Mouse (Mus musculus) embryonic facial prominence, embryonic 12.5 days (tissue): ENCODE data around the gene Kcnh2. TPM values are rescaled to one million over a fixed set of nuclear protein-coding genes. Genes with fewer than 3 reads are reported as not detected.

Source experiments
- ATAC-seq: fragments of 200-750 bp; cut with Nextera tagmentation; 2 replicates; pipeline ENCODE4 v1.8.0; 2017; ENCODE audit not compliant: insufficient number of reproducible peaks, insufficient read depth, low FRiP score, low TSS enrichment
- H3K27ac ChIP-seq: fragments of 300-500 bp; sonication (generic); 2 replicates; pipeline ENCODE4 v1.5.1; 2016; ENCODE audit warnings: mild to moderate bottlenecking
- H3K27me3 ChIP-seq: fragments of 300-500 bp; sonication (generic); 2 replicates; pipeline ENCODE4 v1.6.1; 2016; ENCODE audit warnings: mild to moderate bottlenecking, moderate library complexity
- H3K36me3 ChIP-seq: fragments of 300-500 bp; sonication (generic); 2 replicates; pipeline ENCODE4 v1.6.1; 2016; ENCODE audit warnings: mild to moderate bottlenecking
- H3K4me1 ChIP-seq: fragments of 300-500 bp; sonication (generic); 2 replicates; pipeline ENCODE4 v1.6.1; 2016
- H3K4me2 ChIP-seq: fragments of 300-500 bp; sonication (generic); replicated peaks from 2 replicates; pipeline ENCODE4 v1.6.1; 2016; ENCODE audit warnings: mild to moderate bottlenecking, moderate library complexity
- H3K4me3 ChIP-seq: fragments of 300-500 bp; sonication (generic); 2 replicates; pipeline ENCODE4 v1.5.1; 2016; ENCODE audit warnings: mild to moderate bottlenecking
- H3K9ac ChIP-seq: fragments of 300-500 bp; sonication (generic); 2 replicates; pipeline ENCODE4 v1.6.1; 2016; ENCODE audit warnings: mild to moderate bottlenecking, moderate library complexity
- H3K9me3 ChIP-seq: fragments of 300-500 bp; sonication (generic); 2 replicates; pipeline ENCODE4 v1.6.1; 2016; ENCODE audit warnings: mild to moderate bottlenecking, moderate library complexity
- WGBS: fragments of 180-500 bp; shearing (Covaris S2); methylation state at CpG from one replicate; pipeline ENCODE4 v1.1.7; 2016; 5-methylcytosine and 5-hydroxymethylcytosine counted together
- polyA plus RNA-seq: library from polyadenylated mRNA; unstranded; fragments of >200 nt; fragmentation: Nextera tagmentation; extraction: Ambion mirVana; gene quantifications from 2 replicates; pipeline ENCODE4 v1.2.1, GENCODE M21; 2016

Kcnh2 gene
- polyA plus RNA-seq, 1 experiment from 2014 or later, result 5.2 TPM

GRCm38 (mm10) chr5:24328813-24329211 is 22.6 kb downstream of the Kcnh2 start:
- H3K9me3 ChIP-seq, result no peaks in the 10 kb centered on the region
- H3K4me2 ChIP-seq, result peak overlapping the region; percentile 60
- peaks cover 25% of the 10 kb centered on the region for H3K27me3 ChIP-seq
- peak overlapping the region; percentile 63 for H3K9ac ChIP-seq
- no peaks in the 10 kb centered on the region for H3K36me3 ChIP-seq
- H3K27ac ChIP-seq, result 0 out of 2 replicates have a peak overlapping the region, but pooled peaks have one; percentile 32
- peak overlapping the region; percentile 20 for H3K4me3 ChIP-seq
- ATAC-seq, result no peak; the same call in 1 of the 2 replicates
- peaks cover 15% of the 10 kb centered on the region for H3K4me1 ChIP-seq
- WGBS, result 78% methylated on average over 6 of the region's 6 CpGs

GRCm38 (mm10) chr5:24326842-24327417 is 24.5 kb downstream of the Kcnh2 start:
- Histone ChIP-seq H3K27ac (no peak overlapping the region), H3K4me1 (peaks cover 24% of the 10 kb centered on the region), H3K36me3 (no peaks in the 10 kb centered on the region), H3K4me3 (no peak overlapping the region), H3K4me2 (no peak overlapping the region), H3K9me3 (no peaks in the 10 kb centered on the region), H3K27me3 (peaks cover 35% of the 10 kb centered on the region), H3K9ac (no peak overlapping the region)
- WGBS, result 74% methylated on average over 4 of the region's 4 CpGs
- ATAC-seq, result no peak

GRCm38 (mm10) chr5:24326166-24326841 is 25.1 kb downstream of the Kcnh2 start:
- no peaks in the 10 kb centered on the region for H3K36me3 ChIP-seq
- H3K27ac ChIP-seq, result no peak overlapping the region
- H3K4me3 ChIP-seq, result no peak overlapping the region
- H3K9me3 ChIP-seq, result no peaks in the 10 kb centered on the region
- no peak for ATAC-seq
- WGBS, result 92% methylated on average over 15 of the region's 15 CpGs
- H3K4me1 ChIP-seq, result peaks cover 30% of the 10 kb centered on the region
- no peak overlapping the region for H3K4me2 ChIP-seq
- no peak overlapping the region for H3K9ac ChIP-seq
- H3K27me3 ChIP-seq, result peaks cover 35% of the 10 kb centered on the region

- no peaks in the 10 kb centered on the region for H3K9me3 ChIP-seq
- H3K9ac ChIP-seq, result no peak overlapping the region
- no peaks in the 10 kb centered on the region for H3K36me3 ChIP-seq
- H3K4me3 ChIP-seq, result no peak overlapping the region
- WGBS, result 31% methylated on average over 14 of the region's 14 CpGs
- H3K27ac ChIP-seq, result no peak overlapping the region
- H3K4me1 ChIP-seq, result peaks cover 35% of the 10 kb centered on the region
- ATAC-seq, result no peak
- peaks cover 35% of the 10 kb centered on the region for H3K27me3 ChIP-seq
- H3K4me2 ChIP-seq, result no peak overlapping the region
Measured at GRCm38 (mm10) chr5:24325251-24325650, 26.2 kb downstream of the Kcnh2 start.

GRCm38 (mm10) chr5:24321711-24322682 is 29.4 kb downstream of the Kcnh2 start:
- H3K4me1 ChIP-seq, result peaks cover 24% of the 10 kb centered on the region
- H3K4me2 ChIP-seq, result peak overlapping the region; percentile 16; the same call in 1 of the 2 replicates
- H3K9me3 ChIP-seq, result no peaks in the 10 kb centered on the region
- no peak overlapping the region for H3K27ac ChIP-seq
- peak; percentile 59 for ATAC-seq
- H3K9ac ChIP-seq, result 0 out of 2 replicates have a peak overlapping the region, but pooled peaks have one; percentile 24
- peaks cover 28% of the 10 kb centered on the region for H3K27me3 ChIP-seq
- no peak overlapping the region for H3K4me3 ChIP-seq
- WGBS, result 9% methylated on average over 21 of the region's 22 CpGs
- H3K36me3 ChIP-seq, result no peaks in the 10 kb centered on the region

GRCm38 (mm10) chr5:24320894-24321293 is 30.5 kb downstream of the Kcnh2 start:
- 40% methylated on average over 5 of the region's 5 CpGs for WGBS
- H3K4me1 ChIP-seq, result peaks cover 24% of the 10 kb centered on the region
- H3K9me3 ChIP-seq, result no peaks in the 10 kb centered on the region
- peak overlapping the region; percentile 20; the same call in 1 of the 2 replicates for H3K4me2 ChIP-seq
- no peaks in the 10 kb centered on the region for H3K36me3 ChIP-seq
- H3K9ac ChIP-seq, result no peak overlapping the region
- H3K27ac ChIP-seq, result no peak overlapping the region
- no peak for ATAC-seq
- peaks cover 28% of the 10 kb centered on the region for H3K27me3 ChIP-seq
- H3K4me3 ChIP-seq, result no peak overlapping the region

GRCm38 (mm10) chr5:24320467-24320813 is 31.0 kb downstream of the Kcnh2 start:
- 54% methylated on average over 6 of the region's 6 CpGs for WGBS
- 0 out of 2 replicates have a peak overlapping the region, but pooled peaks have one; percentile 1 for H3K4me3 ChIP-seq
- peak overlapping the region; percentile 20 for H3K4me2 ChIP-seq

GRCm38 (mm10) chr5:24319776-24320466 is 31.5 kb downstream of the Kcnh2 start:
- peaks cover 24% of the 10 kb centered on the region for H3K4me1 ChIP-seq
- no peak overlapping the region for H3K27ac ChIP-seq
- ATAC-seq, result no peak
- H3K9ac ChIP-seq, result no peak overlapping the region
- no peaks in the 10 kb centered on the region for H3K36me3 ChIP-seq
- no peaks in the 10 kb centered on the region for H3K9me3 ChIP-seq
- 0 out of 2 replicates have a peak overlapping the region, but pooled peaks have one; percentile 1 for H3K4me3 ChIP-seq
- WGBS, result 9% methylated on average over 13 of the region's 13 CpGs
- H3K27me3 ChIP-seq, result peaks cover 21% of the 10 kb centered on the region
- peak overlapping the region; percentile 20 for H3K4me2 ChIP-seq

More at GRCm38 (mm10) chr5:24320467-24320813, 31.0 kb downstream of the Kcnh2 start:
- Histone ChIP-seq H3K9me3 (no peaks in the 10 kb centered on the region), H3K4me1 (peaks cover 24% of the 10 kb centered on the region), H3K36me3 (no peaks in the 10 kb centered on the region), H3K27me3 (peaks cover 26% of the 10 kb centered on the region), H3K27ac (no peak overlapping the region), H3K9ac (no peak overlapping the region)
- ATAC-seq, result no peak

GRCm38 (mm10) chr5:24309223-24309622 is 42.2 kb downstream of the Kcnh2 start:
- H3K27me3 ChIP-seq, result no peaks in the 10 kb centered on the region
- WGBS, result 91% methylated on average over 2 of the region's 2 CpGs
- ATAC-seq, result no peak

GRCm38 (mm10) chr5:24308621-24309020 is 42.8 kb downstream of the Kcnh2 start:
- no peak for ATAC-seq
- WGBS, result 79% methylated on average over 7 of the region's 7 CpGs
- H3K9me3 ChIP-seq, result no peaks in the 10 kb centered on the region
- no peaks in the 10 kb centered on the region for H3K36me3 ChIP-seq
- no peak overlapping the region for H3K4me3 ChIP-seq
- H3K9ac ChIP-seq, result no peak overlapping the region
- no peak overlapping the region for H3K27ac ChIP-seq
- no peak overlapping the region for H3K4me2 ChIP-seq
- H3K27me3 ChIP-seq, result no peaks in the 10 kb centered on the region
- H3K4me1 ChIP-seq, result no peaks in the 10 kb centered on the region

More at GRCm38 (mm10) chr5:24309223-24309622, 42.2 kb downstream of the Kcnh2 start:
- Histone ChIP-seq H3K27ac (no peak overlapping the region), H3K9ac (no peak overlapping the region), H3K9me3 (peaks cover 4% of the 10 kb centered on the region; the same call in 1 of the 2 replicates), H3K4me2 (no peak overlapping the region), H3K4me3 (no peak overlapping the region), H3K4me1 (no peaks in the 10 kb centered on the region), H3K36me3 (no peaks in the 10 kb centered on the region)
